Mouse (Mus musculus): ENCODE measurements at regions not wholly inside any gene's neighbourhood (a gene's known extent, or its start where the extent isn't known, plus 50 kb on each side); places are given as distances from the start of the nearest gene placed in this dataset.

- Histone ChIP-seq H3K27me3 (ENCODE audit: poor library complexity, severe bottlenecking) (no peaks in the 10 kb centered on the region), H3K27ac (no peak overlapping the region), H3K4me1 (peaks cover 9% of the 10 kb centered on the region), H3K9me3 (no peaks in the 10 kb centered on the region), H3K36me3 (replicated peaks) (no peaks in the 10 kb centered on the region), H3K4me3 (no peak overlapping the region)
- DNase-seq (ENCODE audit: extremely low spot score, low spot score): no peak
- WGBS: 91% methylated on average over 2 of the region's 2 CpGs
These were observed 119.2 kb upstream of the Itga4 start for GRCm38 (mm10) chr2:79135986-79136385.

- Histone ChIP-seq H3K4me3 (no peak overlapping the region), H3K36me3 (replicated peaks) (no peaks in the 10 kb centered on the region), H3K4me1 (peaks cover 9% of the 10 kb centered on the region), H3K9me3 (no peaks in the 10 kb centered on the region), H3K27me3 (ENCODE audit: poor library complexity, severe bottlenecking) (no peaks in the 10 kb centered on the region), H3K27ac (no peak overlapping the region)
- DNase-seq (ENCODE audit: extremely low spot score, low spot score): no peak
- WGBS: 91% methylated on average over 12 of the region's 12 CpGs
These were observed 118.4 kb upstream of the Itga4 start for GRCm38 (mm10) chr2:79136619-79137458.

- peaks cover 15% of the 10 kb centered on the region for H3K4me1 ChIP-seq
- WGBS: 76% methylated on average over 6 of the region's 6 CpGs
These were observed 117.5 kb upstream of the Itga4 start for GRCm38 (mm10) chr2:79137694-79138171.

GRCm38 (mm10) chr2:79138368-79139109 lies 116.7 kb upstream of the Itga4 start:
- Histone ChIP-seq H3K4me1 (peaks cover 15% of the 10 kb centered on the region), H3K4me3 (no peak overlapping the region), H3K27ac (no peak overlapping the region), H3K9me3 (no peaks in the 10 kb centered on the region), H3K27me3 (ENCODE audit: poor library complexity, severe bottlenecking) (no peaks in the 10 kb centered on the region), H3K36me3 (replicated peaks) (no peaks in the 10 kb centered on the region)
- WGBS: 89% methylated on average over 8 of the region's 8 CpGs
- no peak for DNase-seq (ENCODE audit: extremely low spot score, low spot score)

More at GRCm38 (mm10) chr2:79137694-79138171, 117.5 kb upstream of the Itga4 start:
- no peak for DNase-seq (ENCODE audit: extremely low spot score, low spot score)
- Histone ChIP-seq H3K27me3 (ENCODE audit: poor library complexity, severe bottlenecking) (no peaks in the 10 kb centered on the region), H3K36me3 (replicated peaks) (no peaks in the 10 kb centered on the region), H3K9me3 (no peaks in the 10 kb centered on the region), H3K27ac (no peak overlapping the region), H3K4me3 (no peak overlapping the region)

- Histone ChIP-seq H3K4me1 (peaks cover 15% of the 10 kb centered on the region), H3K27me3 (ENCODE audit: poor library complexity, severe bottlenecking) (no peaks in the 10 kb centered on the region), H3K36me3 (replicated peaks) (no peaks in the 10 kb centered on the region), H3K9me3 (no peaks in the 10 kb centered on the region), H3K27ac (no peak overlapping the region), H3K4me3 (no peak overlapping the region)
- DNase-seq (ENCODE audit: extremely low spot score, low spot score): no peak
- WGBS: 91% methylated on average over 7 of the region's 7 CpGs
These were observed 113.3 kb upstream of the Itga4 start for GRCm38 (mm10) chr2:79141961-79142360.

GRCm38 (mm10) chr2:79143196-79143595 lies 112.0 kb upstream of the Itga4 start:
- no peaks in the 10 kb centered on the region for H3K36me3 ChIP-seq (replicated peaks)
- no peak for DNase-seq (ENCODE audit: extremely low spot score, low spot score)
- H3K4me3 ChIP-seq: no peak overlapping the region
- peaks cover 15% of the 10 kb centered on the region for H3K4me1 ChIP-seq
- H3K27me3 ChIP-seq (ENCODE audit: poor library complexity, severe bottlenecking): no peaks in the 10 kb centered on the region
- no peak overlapping the region for H3K27ac ChIP-seq
- H3K9me3 ChIP-seq: no peaks in the 10 kb centered on the region
- 88% methylated on average over 3 of the region's 3 CpGs for WGBS

- Histone ChIP-seq H3K27ac (no peak overlapping the region), H3K4me3 (no peak overlapping the region), H3K9me3 (no peaks in the 10 kb centered on the region), H3K27me3 (ENCODE audit: poor library complexity, severe bottlenecking) (no peaks in the 10 kb centered on the region), H3K4me1 (0 out of 2 replicates have a peak, but pooled peaks cover 6% of the 10 kb centered on the region), H3K36me3 (replicated peaks) (no peaks in the 10 kb centered on the region)
- no peak for DNase-seq (ENCODE audit: extremely low spot score, low spot score)
- WGBS: 89% methylated on average over 1 of the region's 1 CpGs
These were observed 109.3 kb upstream of the Itga4 start for GRCm38 (mm10) chr2:79145897-79146296.

- no peak for DNase-seq (ENCODE audit: extremely low spot score, low spot score)
- WGBS: 91% methylated on average over 4 of the region's 4 CpGs
These were observed 108.7 kb upstream of the Itga4 start for GRCm38 (mm10) chr2:79146563-79146962.

GRCm38 (mm10) chr2:79149012-79149698 lies 106.1 kb upstream of the Itga4 start:
- no peak for DNase-seq (ENCODE audit: extremely low spot score, low spot score)
- 95% methylated on average over 3 of the region's 3 CpGs for WGBS
- Histone ChIP-seq H3K4me3 (no peak overlapping the region), H3K4me1 (peaks cover 6% of the 10 kb centered on the region), H3K27ac (no peak overlapping the region), H3K27me3 (ENCODE audit: poor library complexity, severe bottlenecking) (no peaks in the 10 kb centered on the region), H3K9me3 (no peaks in the 10 kb centered on the region), H3K36me3 (replicated peaks) (no peaks in the 10 kb centered on the region)

More at GRCm38 (mm10) chr2:79146563-79146962, 108.7 kb upstream of the Itga4 start:
- no peaks in the 10 kb centered on the region for H3K27me3 ChIP-seq (ENCODE audit: poor library complexity, severe bottlenecking)
- no peaks in the 10 kb centered on the region for H3K9me3 ChIP-seq
- H3K27ac ChIP-seq: no peak overlapping the region
- 0 out of 2 replicates have a peak, but pooled peaks cover 6% of the 10 kb centered on the region for H3K4me1 ChIP-seq
- H3K36me3 ChIP-seq (replicated peaks): no peaks in the 10 kb centered on the region
- no peak overlapping the region for H3K4me3 ChIP-seq

- H3K27me3 ChIP-seq (ENCODE audit: poor library complexity, severe bottlenecking): no peaks in the 10 kb centered on the region
- H3K4me1 ChIP-seq: peaks cover 6% of the 10 kb centered on the region
- WGBS: 93% methylated on average over 4 of the region's 4 CpGs
- no peak overlapping the region for H3K4me3 ChIP-seq
- H3K27ac ChIP-seq: no peak overlapping the region
- no peaks in the 10 kb centered on the region for H3K9me3 ChIP-seq
- DNase-seq (ENCODE audit: extremely low spot score, low spot score): no peak
- no peaks in the 10 kb centered on the region for H3K36me3 ChIP-seq (replicated peaks)
These were observed 103.6 kb upstream of the Itga4 start for GRCm38 (mm10) chr2:79151610-79152009.

- no peaks in the 10 kb centered on the region for H3K27me3 ChIP-seq (ENCODE audit: poor library complexity, severe bottlenecking)
- WGBS: 82% methylated on average over 6 of the region's 6 CpGs
These were observed 103.1 kb upstream of the Itga4 start for GRCm38 (mm10) chr2:79152031-79152694.

GRCm38 (mm10) chr2:79152695-79153057 lies 102.5 kb upstream of the Itga4 start:
- WGBS: 82% methylated on average over 5 of the region's 5 CpGs
- DNase-seq (ENCODE audit: extremely low spot score, low spot score): no peak
- Histone ChIP-seq H3K4me3 (no peak overlapping the region), H3K27ac (no peak overlapping the region), H3K9me3 (no peaks in the 10 kb centered on the region), H3K4me1 (peaks cover 6% of the 10 kb centered on the region), H3K27me3 (ENCODE audit: poor library complexity, severe bottlenecking) (no peaks in the 10 kb centered on the region), H3K36me3 (replicated peaks) (no peaks in the 10 kb centered on the region)

More at GRCm38 (mm10) chr2:79152031-79152694, 103.1 kb upstream of the Itga4 start:
- peaks cover 6% of the 10 kb centered on the region for H3K4me1 ChIP-seq
- H3K27ac ChIP-seq: no peak overlapping the region
- no peaks in the 10 kb centered on the region for H3K36me3 ChIP-seq (replicated peaks)
- no peak overlapping the region for H3K4me3 ChIP-seq
- DNase-seq (ENCODE audit: extremely low spot score, low spot score): no peak
- no peaks in the 10 kb centered on the region for H3K9me3 ChIP-seq

Measured in forebrain, embryonic 10.5 days (tissue).